Mouse (Mus musculus): ENCODE data around the gene Dnmt3l. TPM values are rescaled to one million over a fixed set of nuclear protein-coding genes. Genes with fewer than 3 reads are reported as not detected.
A peak's percentile ranks its signal among the peaks of the same experiment; 100 is the strongest.
"Not testable (repeated sequence)": the region's sequence is repeated elsewhere in the genome, so short reads cannot be mapped to it uniquely, and the experiment has no call there.

Dnmt3l gene
- total RNA-seq (2017) = 0.87 TPM in 1 of 2 replicates, not detected in the other

DNA sequence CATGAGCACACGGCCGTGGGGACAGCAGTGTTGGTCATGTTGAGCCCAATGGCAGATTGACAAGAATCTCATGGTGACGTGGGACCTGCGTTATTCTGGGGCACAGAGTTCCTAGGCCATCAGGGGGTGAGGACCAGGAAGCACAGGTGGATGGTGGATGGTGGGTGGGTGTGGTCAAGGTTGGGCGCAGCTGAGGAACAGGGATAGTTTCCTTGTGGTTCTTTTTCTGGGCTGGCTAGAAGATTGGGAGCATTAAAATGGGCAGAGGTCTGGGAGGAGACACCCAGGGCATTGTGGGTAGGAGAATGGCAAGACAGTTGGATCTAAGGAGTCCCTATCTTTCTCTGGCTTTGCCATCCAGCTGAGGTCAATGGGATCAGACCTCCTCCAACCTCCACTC is at the start of gene Dnmt3l:
Gene Dnmt3l, plus strand, starts transcription at position 301 of the 400 bp plus-strand sequence.
- ATAC-seq (replicated peaks; ENCODE audit: low read depth, poor library complexity, severe bottlenecking) = no peak

DNA sequence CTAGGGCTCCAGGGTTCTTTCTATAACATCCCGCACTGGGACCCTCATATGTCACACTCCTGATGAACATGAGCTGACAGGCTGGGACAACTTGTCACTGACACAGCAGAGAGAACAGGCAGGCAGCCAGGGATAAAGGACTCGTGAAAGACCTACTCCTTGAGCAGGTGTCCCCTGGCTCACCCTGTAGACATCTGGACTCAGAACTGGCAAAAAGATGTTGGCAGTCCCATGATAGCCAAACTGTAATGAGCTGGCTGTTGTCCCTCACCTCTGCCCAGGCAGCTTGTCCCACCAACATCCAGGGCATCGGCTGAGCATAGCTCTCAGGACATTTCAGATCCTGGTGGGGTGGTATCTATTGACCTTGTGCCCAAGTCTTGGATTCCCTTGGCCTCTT is 46.1 kb upstream of the Dnmt3l start:
- ATAC-seq (replicated peaks; ENCODE audit: low read depth, poor library complexity, severe bottlenecking) = no peak

DNA sequence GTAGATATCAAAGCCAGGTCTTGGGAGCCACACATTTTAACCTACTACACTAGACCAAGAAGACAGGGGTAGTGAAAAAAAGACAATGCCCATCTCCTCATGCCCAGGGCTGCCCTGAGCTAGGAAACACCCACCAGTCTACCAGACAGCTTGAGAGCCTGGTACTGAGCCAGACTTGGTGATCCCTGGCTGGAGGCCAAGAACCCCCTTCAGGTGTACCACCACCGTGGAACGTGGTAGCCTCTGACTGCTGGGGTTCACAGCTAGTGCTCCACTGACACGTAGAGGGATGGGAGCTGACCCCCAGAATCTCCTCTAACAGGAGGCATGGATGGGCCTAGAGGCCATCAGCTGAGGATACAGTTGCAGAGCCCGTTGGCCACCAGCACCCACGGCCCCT is 41.5 kb upstream of the Dnmt3l start:
- ATAC-seq (replicated peaks; ENCODE audit: low read depth, poor library complexity, severe bottlenecking) = no peak

DNA sequence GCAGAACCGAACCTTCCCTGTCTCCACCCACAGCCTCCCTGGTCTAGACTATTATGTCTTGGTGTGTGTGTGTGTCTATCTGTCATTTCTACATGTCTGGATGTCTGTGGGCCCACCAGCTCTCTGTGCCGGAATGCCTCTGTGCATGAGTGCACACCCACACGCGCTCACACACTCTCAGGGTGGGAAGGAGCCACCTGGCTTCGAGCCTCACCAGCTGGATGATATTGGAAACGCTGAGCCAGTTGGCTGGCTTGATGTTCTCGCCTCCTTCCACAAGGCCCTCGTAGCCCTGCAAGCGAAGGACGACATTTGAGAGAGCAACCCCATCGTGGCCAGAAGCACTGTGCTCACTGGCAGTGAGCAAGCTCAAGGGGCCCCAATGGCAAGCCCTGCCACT is 40.0 kb upstream of the Dnmt3l start:
- no peak for ATAC-seq (replicated peaks; ENCODE audit: low read depth, poor library complexity, severe bottlenecking)

DNA sequence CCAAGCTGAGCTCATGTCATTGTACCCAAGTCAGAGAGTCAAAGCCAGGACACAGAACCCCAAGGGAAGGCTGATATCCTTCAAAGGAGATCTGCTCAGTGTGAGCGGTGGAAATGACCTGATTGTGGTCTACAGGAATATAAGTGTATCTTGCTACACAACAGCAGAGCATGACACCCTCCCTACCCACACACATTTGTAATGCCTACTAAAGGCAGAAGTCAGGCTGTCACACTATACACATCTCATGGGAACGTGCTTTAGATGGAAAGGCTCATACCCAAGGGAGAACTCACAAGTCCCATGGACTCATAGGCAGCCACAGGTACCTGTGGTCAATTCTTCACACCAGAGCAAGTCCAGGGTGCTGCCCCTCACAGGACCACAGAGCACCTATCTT is 39.4 kb upstream of the Dnmt3l start:
- no peak for ATAC-seq (replicated peaks; ENCODE audit: low read depth, poor library complexity, severe bottlenecking)

DNA sequence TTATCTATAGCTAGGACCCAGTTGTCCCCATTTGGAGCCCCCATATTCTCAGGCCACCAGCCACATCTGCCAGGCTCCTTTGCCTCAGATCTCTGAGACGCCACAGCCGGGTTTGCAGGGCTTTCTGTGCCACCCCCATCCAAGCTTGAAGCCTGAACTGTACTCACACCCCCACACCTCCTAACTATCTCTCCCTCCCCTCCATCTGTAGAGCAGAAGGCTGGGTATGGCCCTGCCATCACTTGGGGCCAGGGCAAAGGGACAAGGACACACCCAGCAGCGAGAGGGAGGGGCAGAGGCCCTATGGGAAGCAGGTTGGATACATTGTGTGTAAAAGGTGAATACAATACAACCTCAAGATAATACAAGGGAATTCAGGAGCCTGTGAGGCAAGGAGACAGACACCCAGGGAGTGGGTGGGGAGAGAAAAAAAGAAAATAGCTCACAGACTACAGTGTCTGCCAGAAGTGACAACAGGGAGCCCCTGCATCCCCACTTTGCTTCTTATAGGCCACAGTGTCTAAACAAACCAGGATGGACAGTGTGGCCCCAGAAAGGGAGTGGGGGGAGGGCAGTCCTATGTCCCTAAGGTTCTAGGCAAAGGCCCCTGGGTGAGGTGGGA is 37.2 kb upstream of the Dnmt3l start:
- ATAC-seq (replicated peaks; ENCODE audit: low read depth, poor library complexity, severe bottlenecking) = no peak

DNA sequence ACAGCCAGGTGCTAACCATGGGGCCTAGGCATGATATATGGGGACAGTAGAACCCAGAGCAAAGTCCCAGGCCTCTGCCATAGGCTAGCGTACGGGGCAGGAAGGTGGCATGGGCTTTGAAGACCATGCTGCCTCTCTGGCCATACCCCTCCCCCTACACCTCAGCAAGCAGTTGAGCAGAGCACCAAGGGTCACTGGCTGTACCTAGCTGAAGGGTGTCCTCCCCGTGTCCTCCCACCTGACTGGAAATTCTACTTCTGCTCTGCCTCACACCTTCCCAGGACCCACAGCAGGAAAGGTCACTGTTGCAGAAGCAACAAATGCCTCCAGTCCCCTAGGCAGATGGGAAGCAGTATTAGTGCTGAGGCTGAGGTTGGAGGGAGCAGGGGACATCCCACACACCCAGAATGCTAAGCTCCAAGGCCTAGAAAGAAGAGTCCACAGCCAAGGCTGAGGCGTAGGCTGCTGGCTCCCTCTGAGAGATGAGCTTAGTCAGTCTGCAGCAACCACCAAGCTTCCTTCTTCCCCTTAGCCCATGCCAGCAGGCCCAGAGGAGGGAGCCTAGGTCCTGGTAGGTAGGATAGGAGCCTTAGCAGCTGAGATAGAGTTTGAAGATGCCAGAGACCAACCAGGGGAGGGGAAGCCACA is 35.8 kb upstream of the Dnmt3l start:
- ATAC-seq (replicated peaks; ENCODE audit: low read depth, poor library complexity, severe bottlenecking) = no peak

DNA sequence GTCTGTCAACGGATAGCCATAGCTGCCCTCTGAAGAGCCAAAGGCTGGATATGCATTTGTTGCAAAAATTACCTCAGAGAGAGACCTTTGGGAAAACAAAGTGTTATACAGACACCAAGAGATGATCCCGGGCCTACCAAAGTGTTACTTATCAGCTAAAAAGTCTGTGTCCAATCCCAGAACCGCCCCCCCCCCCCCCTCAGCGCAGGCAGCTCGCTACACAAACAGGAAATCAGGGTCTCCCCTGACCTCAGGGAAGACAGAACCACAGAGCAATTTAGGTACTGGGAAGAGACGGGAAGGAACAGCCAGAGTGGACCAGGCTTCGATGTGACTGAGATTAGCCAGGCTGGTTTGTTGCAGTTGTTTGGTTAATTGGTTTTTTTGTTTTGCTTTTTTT is 34.5 kb upstream of the Dnmt3l start:
- ATAC-seq (replicated peaks; ENCODE audit: low read depth, poor library complexity, severe bottlenecking) = no peak

DNA sequence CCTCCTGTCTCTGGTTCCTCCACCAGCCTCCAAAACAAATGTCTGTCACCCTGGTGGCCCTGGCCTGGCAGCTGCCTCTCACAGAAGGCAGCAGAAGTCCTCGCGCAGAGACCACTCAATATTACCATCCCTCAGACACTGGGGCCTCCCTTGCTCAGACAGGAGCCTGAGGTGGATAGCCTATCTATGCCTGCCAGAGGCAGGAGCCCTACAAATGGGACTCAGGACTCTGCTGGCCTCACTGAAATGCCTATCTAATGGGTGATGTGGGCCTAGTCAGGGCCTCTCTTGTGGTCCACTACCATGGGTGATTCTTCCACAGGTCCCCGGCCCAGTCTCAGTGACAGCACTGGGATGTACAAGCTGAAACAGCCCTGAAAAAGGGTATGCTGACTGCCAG is 33.6 kb upstream of the Dnmt3l start:
- no peak for ATAC-seq (replicated peaks; ENCODE audit: low read depth, poor library complexity, severe bottlenecking)

DNA sequence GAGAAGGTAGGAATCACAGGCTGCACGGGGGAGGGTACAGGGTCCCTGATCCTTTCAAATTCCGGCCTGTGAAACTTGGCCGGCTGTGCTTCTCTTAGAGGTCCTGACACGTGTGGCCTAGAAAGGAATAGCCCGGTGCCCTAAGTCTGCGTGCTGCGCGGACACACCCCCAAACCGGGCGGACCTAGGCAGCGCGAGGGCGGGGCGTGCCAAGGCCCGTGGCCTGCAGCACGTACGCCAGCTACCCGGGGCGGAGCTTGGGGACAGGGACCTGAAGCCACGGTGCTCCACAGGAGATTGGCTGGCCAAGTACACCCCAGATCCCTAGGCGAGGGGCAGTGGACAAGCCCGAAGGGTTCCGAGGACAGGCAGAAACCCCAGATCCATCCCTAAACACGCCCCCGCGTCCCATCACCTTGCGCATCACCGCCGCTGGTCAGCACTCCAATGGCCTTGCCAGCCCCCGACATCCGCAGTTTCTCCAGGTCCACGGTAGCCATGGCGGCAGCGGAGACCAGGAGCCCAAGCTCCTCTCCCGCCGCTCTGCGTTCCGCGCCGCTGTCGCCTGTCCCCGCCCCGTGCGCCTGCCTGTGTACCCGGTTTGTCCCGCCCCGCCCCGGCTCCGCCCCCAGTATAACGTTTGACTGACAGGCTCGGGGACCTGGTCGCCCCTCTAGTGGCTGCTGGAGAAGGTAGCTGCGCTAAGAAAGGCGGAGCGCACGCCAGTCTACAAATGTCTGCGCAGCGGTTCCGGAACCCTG is 32.4 kb upstream of the Dnmt3l start:
- ATAC-seq (replicated peaks; ENCODE audit: low read depth, poor library complexity, severe bottlenecking) = peak; percentile 89

DNA sequence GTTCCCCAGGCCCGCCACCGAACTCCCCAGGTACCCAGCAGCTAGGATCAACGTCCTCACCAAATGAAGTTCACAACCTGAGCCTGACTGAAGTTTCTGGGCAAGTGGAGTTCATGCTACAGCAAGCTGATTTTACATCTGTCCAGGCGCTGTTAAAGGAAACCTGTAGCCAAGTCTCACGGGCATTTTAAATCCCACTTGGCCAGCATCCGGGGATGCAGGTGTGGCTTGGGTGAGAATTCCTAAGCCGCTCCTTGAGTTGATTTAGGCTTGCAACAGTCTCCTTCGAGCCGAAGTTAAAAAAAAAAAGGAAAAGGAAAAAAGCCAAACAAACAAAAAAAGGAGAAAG is 31.8 kb upstream of the Dnmt3l start, which contains the start of gene Pfkl:
Gene Pfkl, minus strand, starts transcription at position 139 of the 349 bp plus-strand sequence.
- ATAC-seq (replicated peaks; ENCODE audit: low read depth, poor library complexity, severe bottlenecking) = 0 out of 2 replicates have a peak, but pooled peaks have one; percentile 1

DNA sequence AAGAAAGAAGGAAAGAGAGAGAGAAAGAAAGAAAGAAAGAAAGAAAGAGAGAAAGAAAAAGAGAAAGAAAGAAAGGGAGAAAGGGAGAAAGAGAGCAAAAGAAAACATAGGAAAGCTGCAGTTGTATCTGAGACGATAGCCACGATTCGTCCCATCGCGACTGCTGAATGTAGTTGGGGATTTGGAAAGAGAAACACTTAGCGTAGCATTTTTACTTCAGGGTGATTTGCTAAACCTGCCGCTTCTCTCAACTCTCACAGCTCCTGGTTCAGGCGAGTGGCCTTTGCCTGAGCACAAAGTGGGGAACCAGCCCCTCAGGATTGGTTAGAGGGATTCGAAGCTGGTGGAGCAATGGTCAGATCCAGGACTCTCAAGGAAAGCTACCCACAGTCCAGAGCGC is 31.4 kb upstream of the Dnmt3l start:
- no peak for ATAC-seq (replicated peaks; ENCODE audit: low read depth, poor library complexity, severe bottlenecking)

DNA sequence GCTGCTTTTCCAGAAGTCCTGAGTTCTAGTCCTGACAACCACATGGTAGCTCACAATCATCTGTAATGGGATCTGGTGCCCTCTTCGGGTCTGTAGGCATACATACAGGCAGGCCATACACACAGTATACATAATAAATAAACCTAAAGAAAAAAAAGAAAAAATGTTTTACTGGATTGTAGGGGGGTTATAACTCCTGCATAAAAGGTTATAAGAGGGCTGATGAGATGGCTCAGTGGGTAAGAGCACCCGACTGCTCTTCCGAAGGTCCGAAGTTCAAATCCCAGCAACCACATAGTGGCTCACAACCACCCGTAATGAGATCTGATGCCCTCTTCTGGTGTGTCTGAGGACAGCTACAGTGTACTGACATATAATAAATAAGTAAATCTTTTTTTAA is 30.6 kb upstream of the Dnmt3l start:
- ATAC-seq (replicated peaks; ENCODE audit: low read depth, poor library complexity, severe bottlenecking) = not testable (repeated sequence)

DNA sequence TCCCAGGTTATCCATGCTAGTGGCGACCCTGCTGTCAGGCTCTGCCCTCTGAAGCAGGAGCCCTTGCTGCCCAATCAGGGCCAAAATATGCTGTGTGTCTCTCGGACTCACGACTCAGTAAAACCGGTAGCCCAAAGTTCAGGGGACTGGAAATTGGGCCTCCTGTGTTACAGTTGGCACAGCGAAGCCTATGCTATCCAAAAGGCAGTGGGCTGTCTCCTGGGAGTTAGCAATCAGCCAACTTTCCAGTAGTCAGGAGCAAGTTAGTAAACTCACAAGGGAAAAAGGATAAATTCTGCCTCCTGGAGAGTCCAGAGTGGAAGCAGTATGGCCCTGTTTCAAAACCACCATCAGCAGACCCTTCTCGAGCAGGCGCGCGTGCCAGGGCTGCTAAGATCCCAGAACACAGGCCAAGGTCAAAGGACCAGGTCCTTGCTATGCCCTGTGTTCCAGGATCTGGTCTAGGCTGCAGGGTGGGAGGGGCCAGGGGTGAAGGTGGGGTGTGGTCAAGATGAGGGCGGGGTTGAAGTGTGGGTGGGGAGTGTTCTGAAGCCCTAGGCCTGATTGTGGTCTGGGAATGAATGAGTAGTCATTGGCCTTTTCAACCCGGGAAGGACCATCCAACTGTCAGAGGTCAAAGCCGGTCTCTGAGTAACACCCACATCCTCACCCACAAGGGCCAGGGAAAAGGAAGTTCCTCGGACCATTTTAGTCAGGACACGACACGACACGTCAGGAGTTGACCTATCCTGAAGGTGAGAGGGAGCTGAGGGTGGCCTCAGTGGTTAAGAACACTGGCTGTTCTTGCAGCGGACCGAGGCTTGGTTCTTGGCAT is 28.9 kb upstream of the Dnmt3l start:
- ATAC-seq (replicated peaks; ENCODE audit: low read depth, poor library complexity, severe bottlenecking) = no peak

DNA sequence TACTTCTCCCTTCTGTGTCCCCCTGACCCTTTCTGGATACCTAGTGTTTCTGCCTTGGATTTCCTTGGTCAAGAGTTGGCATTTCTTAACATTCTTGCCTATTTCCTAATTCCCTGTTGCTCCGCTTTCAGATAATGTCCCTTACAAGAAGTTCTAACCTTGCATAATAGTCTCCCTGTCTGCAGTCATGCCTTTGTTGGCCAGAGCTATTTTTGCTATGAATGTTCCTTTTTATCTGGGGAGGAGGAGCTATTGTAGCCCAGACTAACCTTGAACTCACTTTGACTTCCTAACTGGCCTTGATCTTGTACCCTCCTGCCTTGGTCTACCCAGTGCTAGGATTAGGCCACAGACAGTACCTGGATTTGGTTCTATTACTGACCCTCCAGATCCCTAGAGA is 26.3 kb upstream of the Dnmt3l start:
- no peak for ATAC-seq (replicated peaks; ENCODE audit: low read depth, poor library complexity, severe bottlenecking)

DNA sequence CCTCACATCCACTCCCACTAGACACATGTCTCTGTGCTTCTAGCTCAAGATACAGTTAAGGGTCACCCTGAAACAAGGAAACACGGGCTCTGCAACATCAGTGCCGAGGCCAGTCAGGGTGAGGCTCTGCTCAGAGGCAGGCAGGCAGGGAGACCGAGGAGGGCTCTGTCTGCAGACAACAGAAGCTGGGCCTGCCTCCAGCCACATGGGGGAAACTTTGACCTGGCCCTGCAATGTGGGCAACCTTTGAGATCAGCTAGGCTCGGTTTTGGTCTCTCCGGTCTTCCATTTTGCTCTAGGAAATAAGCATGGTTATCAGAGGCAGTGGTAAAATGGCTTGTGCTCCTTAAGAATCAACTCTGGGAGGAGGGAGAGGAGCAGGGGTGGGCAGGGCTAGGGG is 25.4 kb upstream of the Dnmt3l start:
- no peak for ATAC-seq (replicated peaks; ENCODE audit: low read depth, poor library complexity, severe bottlenecking)

DNA sequence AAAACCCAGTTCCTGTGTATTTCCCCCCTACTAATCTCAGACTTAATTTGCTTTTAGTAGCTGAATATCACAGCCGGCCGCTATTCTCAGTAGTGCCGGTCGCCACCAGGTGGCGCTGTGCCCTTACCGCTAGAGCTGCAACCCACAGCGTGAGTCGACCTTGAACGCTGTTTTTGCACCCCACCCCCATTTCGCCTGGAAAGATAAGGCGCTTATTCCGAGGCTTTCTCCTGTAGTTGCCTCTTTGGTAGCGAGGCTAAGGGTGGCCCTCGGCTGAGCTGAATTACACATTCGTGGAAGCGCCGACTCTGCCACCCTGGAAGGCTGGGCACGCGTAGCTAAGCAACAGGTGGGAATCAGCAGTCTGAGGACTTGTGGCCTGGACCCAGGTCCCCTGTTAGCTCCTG is 22.9 kb upstream of the Dnmt3l start:
- ATAC-seq (replicated peaks; ENCODE audit: low read depth, poor library complexity, severe bottlenecking) = peak; percentile 97

DNA sequence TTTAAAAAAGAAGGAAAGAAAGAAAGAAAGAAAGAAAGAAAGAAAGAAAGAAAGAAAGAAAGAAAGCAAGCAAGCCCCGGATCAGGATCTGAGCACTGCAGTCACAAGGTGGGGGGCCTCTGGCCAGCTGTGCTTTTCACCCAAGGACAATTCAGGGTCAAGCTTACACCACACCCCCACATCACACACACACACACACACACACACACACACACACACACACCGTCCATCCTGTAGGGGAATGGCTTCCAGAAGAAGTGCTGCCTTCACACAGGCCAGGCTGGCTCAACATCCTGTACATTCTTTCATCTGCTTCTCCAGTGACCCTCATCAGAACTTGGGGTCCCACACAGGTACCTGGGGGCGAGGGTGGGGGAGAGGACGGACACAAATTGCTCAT is 22.5 kb upstream of the Dnmt3l start:
- ATAC-seq (replicated peaks; ENCODE audit: low read depth, poor library complexity, severe bottlenecking) = no peak

DNA sequence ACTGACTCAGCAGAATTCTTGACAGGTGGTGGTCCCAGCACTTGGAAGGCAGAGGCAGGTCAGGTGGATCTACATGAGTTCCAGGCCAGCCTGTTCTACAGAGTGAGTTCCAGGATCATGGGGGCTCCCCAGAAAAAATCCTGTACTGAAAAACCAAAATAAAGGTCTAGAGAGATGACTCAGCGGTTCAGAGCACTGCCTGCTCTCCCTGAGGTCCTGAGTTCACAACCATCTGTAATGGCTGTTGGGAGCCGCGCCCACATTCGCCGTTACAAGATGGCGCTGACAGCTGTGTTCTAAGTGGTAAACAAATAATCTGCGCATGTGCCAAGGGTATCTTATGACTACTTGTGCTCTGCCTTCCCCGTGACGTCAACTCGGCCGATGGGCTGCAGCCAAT is 21.8 kb upstream of the Dnmt3l start:
- not testable (repeated sequence) for ATAC-seq (replicated peaks; ENCODE audit: low read depth, poor library complexity, severe bottlenecking)

DNA sequence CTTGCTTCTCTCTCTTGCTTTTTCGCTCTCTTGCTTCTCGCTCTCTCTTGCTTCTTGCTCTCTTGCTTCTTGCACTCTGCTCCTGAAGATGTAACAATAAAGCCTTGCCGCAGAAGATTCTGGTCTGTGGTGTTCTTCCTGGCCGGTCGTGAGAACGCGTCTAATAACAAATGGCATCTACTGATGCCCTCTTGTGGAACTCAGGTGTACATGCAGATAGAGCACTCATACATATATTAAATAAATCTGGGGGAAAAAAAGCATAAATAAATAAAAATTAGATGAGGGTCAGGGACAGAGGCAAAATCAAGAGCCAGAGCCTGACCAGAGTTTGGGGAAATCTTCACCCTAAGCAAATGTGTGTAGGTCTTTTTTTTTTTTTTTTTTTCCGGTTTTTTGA is 16.3 kb upstream of the Dnmt3l start:
- ATAC-seq (replicated peaks; ENCODE audit: low read depth, poor library complexity, severe bottlenecking) = 0 out of 2 replicates have a peak, but pooled peaks have one; percentile 63

Data from common myeloid progenitor, adult 5-6 weeks (primary cell).